Mouse (Mus musculus) urinary bladder, postnatal 25 days (tissue): ENCODE data around the gene Igsf11.
"Not testable (repeated sequence)": the region's sequence is repeated elsewhere in the genome, so short reads cannot be mapped to it uniquely, and the experiment has no call there.

Experiments used
- DNase-seq: peaks from one replicate; pipeline ENCODE4 v3.0.0; 2022; ENCODE audit warnings: low spot score

The Igsf11 gene

GRCm38 (mm10) chr16:38983850-38984249, 91.4 kb downstream of the Igsf11 start:
- DNase-seq, result not testable (repeated sequence)

- no peak for DNase-seq
Observed at GRCm38 (mm10) chr16:38985411-38985810, 92.9 kb downstream of the Igsf11 start.

GRCm38 (mm10) chr16:38986410-38986809, 93.9 kb downstream of the Igsf11 start:
- no peak for DNase-seq

GRCm38 (mm10) chr16:38993711-38994110, 101.2 kb downstream of the Igsf11 start:
- DNase-seq, result no peak

- no peak for DNase-seq
Observed at GRCm38 (mm10) chr16:38998496-38999258, 106.2 kb downstream of the Igsf11 start.

GRCm38 (mm10) chr16:38999298-38999697, 106.8 kb downstream of the Igsf11 start:
- no peak for DNase-seq

GRCm38 (mm10) chr16:39006978-39007377, 114.5 kb downstream of the Igsf11 start:
- no peak for DNase-seq

GRCm38 (mm10) chr16:39019449-39019848, 127.0 kb downstream of the Igsf11 start:
- no peak for DNase-seq

GRCm38 (mm10) chr16:39025989-39026736, 133.7 kb downstream of the Igsf11 start:
- DNase-seq, result no peak

GRCm38 (mm10) chr16:39031350-39031749, 138.9 kb downstream of the Igsf11 start:
- no peak for DNase-seq

- no peak for DNase-seq
Observed at GRCm38 (mm10) chr16:39037257-39037656, 144.8 kb downstream of the Igsf11 start.

GRCm38 (mm10) chr16:39044381-39044780, 151.9 kb downstream of the Igsf11 start:
- DNase-seq, result no peak

- DNase-seq, result peak; percentile 29
Observed at GRCm38 (mm10) chr16:39048889-39049288, 156.4 kb downstream of the Igsf11 start.

GRCm38 (mm10) chr16:39052971-39053370, 160.5 kb downstream of the Igsf11 start:
- peak; percentile 60 for DNase-seq

GRCm38 (mm10) chr16:39053779-39054178, 161.3 kb downstream of the Igsf11 start:
- no peak for DNase-seq

- no peak for DNase-seq
Observed at GRCm38 (mm10) chr16:39056061-39056460, 163.6 kb downstream of the Igsf11 start.

GRCm38 (mm10) chr16:39056961-39057360, 164.5 kb downstream of the Igsf11 start:
- no peak for DNase-seq

- no peak for DNase-seq
Observed at GRCm38 (mm10) chr16:39058869-39059268, 166.4 kb downstream of the Igsf11 start.

- DNase-seq, result no peak
Observed at GRCm38 (mm10) chr16:39062596-39062995, 170.1 kb downstream of the Igsf11 start.

GRCm38 (mm10) chr16:39065576-39065975, 173.1 kb downstream of the Igsf11 start:
- DNase-seq, result no peak

- no peak for DNase-seq
Observed at GRCm38 (mm10) chr16:39071431-39071830, 179.0 kb downstream of the Igsf11 start.
